Mouse (Mus musculus) hematopoietic stem cell, adult 5-6 weeks (primary cell): ENCODE results near the gene Chst3. TPM values are rescaled to one million over a fixed set of nuclear protein-coding genes. Genes with fewer than 3 reads are reported as not detected.
"Not testable (repeated sequence)": the region's sequence is repeated elsewhere in the genome, so short reads cannot be mapped to it uniquely, and the experiment has no call there.

ENCODE experiments used
- ATAC-seq, 2 experiments: fragments of 125-278 bp in 1 of 2; replicated peaks in 1 of 2; 2 replicates each; pipeline ENCODE4 v1.8.0; 2016 to 2017; ENCODE audit warnings: inconsistent platforms in 2 of 2, mild to moderate bottlenecking in 2 of 2, moderate number of reproducible peaks in 2 of 2, low read depth in 1 of 2, moderate TSS enrichment in 1 of 2; ENCODE audit not compliant: low FRiP score in 2 of 2, poor library complexity in 2 of 2, severe bottlenecking in 2 of 2, insufficient read depth in 1 of 2, low TSS enrichment in 1 of 2
- total RNA-seq: library from RNA; stranded (forward); fragments of 172-1452, 232-1000 nt; gene quantifications from 2 replicates; pipeline ENCODE4 v1.2.3, GENCODE M21; 2017

Gene Chst3
- total RNA-seq, 1 experiment from 2014 or later = 0.10 TPM

DNA sequence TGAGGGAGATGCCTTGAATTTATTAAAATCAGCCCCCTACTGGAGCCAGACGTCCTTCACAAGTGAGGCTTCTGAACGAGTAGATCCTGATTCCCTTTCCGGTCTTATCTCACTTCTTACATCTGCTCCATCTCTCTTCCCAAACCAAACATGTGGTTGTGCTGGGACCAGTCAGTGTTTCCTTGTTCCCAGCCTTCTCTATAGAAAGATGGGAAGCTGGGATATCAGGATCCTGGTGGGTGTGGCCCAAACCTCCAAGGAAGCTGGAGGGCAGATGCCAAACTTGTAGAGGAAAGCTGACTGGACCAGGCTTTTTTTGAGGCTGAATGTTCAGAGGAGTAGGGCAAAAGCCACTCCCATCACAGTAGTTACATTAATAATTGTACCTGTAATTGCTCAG is 44.6 kb downstream of the Chst3 start:
- ATAC-seq = no peak

DNA sequence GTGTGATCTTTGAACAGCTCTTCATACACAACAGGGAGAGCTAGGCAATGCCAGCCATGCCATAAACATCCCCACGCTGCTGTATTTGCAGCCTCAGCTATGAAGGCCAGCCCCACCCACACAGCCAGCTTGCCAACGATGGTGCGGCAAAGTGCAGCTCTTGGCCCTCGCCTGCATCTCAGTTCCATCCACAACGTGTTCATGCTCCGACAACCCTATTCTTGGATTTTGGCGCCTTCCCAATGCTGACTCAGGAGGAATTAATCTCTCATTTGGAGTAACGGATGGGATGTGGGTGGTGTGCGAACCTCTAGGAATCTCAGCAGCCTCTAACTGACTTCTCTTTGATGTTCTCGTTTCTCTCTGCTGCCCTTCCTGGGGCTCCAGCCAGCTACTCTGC is 46.0 kb downstream of the Chst3 start:
- no peak for ATAC-seq

DNA sequence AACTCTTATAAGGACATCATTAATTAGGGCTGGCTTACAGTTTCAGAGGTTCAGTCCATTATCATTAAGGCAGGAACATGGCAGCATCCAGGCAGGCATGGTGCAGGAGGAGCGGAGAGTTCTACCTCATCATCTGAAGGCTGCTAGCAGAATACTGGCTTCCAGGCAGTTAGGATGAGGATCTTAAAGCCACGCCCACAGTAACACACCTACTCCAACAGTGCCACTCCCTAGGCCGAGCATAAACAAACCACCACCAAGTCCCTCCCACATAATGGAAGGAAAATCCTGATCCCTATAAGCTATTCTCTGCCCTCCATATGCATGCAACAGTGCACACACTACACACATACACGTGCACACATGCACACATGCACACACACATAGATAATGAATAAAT is 46.8 kb downstream of the Chst3 start:
- no peak for ATAC-seq

DNA sequence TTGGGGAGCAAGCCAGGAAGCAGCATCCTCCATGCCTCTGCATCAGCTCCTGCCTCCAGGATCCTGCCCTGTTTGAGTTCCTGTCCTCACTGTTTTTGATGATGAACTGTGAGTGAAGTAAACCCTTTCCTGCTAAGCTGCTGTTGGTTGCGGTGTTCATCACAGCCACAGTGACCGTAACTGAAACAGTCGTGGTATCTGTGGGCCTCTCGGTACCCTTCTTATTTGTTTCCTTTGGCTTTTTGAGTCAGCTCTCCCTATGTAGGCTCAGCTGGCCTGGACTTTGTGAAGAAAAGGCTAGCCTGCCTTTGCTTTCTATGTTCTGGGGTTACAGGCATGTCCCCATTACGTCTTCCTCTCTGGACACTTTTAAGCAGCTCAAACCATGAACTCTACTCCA is 47.7 kb downstream of the Chst3 start:
- no peak for ATAC-seq

DNA sequence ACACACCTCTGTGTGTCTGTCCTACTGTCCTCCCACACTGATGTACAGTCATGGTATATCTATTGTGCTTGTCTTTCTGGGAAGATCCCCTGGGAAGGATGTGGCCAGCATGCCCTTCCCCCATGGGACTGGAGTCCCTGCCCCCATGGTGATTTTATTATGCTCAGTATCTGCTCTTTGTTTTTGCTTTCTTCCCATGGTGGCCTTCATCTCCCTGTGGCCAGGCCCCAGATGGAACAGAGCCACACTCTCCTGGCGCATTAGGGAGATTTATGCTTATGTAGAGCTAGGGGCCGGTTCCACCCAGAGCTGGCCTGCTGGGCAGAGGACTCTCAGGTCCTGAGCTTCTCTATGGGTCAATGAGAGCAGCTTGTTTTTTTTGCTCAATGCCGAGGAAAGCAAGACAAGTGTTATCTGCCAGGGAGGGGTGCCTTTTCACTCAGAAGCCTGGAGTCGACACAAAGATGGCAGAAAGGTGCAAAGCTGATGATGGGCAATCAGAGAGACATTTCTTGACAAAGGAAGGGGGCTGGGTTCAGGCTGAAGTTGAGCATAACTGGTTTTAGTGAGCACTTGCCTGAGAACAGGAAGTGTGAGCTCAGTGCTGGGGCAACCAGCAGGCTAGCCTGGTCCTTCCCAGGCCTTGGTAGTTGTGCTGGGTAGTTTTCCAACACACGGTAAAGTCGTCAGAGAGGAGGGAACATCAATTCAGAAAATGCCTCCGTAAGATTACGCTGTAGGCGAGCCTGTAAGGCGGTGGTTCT is 48.6 kb downstream of the Chst3 start:
- no peak for ATAC-seq

DNA sequence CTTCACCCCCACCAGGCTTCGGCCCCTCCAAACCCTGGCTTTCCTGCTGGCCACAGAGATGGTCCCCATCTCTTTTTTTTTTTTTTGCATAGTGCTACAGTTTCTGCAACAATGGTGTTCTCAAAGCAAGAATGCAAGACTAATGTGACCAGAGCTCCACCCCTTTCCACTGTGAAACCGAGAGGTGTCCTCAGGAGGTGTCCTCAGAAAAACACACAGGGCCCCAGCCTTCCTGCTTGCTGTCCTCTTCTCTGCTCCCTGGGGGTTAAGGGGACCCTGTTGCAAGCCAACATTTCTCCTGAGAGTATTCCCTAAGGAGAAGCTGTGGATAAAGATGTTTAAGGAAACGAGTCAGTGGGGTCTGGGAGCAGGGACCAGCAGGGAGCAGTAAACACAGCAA is 50.1 kb downstream of the Chst3 start:
- ATAC-seq = no peak

DNA sequence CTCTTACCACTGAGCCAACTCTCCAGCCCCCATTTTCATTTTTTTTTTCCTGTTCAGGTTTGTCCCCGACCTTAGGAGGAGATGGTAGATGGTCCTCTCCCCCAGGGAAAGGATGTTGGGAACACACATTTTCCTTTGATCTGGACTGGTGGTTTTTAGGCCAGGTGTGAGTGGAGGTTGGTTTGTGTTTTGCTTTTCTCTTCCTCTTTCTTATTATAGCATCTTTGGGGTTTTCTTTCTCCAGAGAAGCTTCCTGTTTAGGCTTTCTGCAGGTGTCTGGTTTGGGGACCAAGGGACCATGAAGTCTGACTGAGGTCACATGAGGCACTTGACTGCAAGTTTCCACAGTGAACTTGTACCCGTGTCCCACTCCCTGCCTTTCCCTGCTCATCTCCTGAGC is 50.8 kb downstream of the Chst3 start:
- no peak for ATAC-seq

DNA sequence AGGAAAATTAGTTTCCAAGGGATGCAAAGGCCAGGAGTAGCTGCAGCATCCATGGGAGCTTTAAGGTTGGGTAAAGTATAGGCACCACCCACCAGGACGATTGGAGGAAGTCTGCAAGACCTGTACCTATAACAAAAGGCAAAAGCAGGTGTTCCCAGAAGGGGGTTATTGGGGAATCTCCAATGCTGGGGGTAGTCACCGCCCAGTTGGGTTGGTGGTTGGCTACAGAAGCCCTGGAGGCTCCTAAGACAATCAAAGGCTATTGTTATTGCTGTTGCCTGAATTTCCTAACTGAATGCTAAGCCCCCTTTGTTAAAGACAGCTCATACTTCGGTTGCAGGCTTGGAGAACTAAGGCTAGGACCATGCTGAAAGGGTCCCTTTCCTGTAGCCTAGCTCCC is 53.0 kb downstream of the Chst3 start:
- ATAC-seq = no peak

DNA sequence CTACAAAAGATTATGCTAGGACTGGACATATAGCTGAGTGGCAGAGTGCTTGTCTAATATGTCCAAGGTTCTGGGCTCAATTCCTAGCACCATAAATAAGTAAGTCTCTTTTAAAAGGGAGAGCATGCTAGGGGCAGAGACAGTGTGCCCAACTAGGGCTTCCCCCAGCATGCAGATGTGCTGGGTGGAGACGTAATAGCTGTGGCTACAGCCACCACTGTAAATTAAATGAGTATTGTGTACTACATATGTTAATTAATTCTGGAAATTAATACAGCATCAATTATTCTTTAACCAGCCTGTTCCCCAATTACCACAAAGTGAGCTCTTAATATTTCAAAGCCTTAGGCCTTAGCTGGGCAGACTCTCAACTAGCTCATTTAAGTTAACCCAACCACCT is 54.2 kb downstream of the Chst3 start:
- ATAC-seq = no peak

DNA sequence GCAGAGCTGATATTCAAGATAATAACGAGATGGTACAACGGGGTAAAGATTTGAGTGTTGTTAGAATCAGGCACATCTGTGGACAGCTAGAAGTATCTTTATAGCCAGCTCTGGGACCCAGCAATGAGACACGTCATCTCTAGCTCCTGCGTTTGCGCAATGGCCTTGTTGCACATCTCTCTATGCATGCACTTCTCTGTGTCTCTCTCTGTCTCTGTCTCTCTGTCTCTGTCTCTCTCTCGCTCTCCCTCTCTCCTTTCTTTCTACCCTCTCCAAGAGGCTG is 56.1 kb downstream of the Chst3 start:
- no peak for ATAC-seq

DNA sequence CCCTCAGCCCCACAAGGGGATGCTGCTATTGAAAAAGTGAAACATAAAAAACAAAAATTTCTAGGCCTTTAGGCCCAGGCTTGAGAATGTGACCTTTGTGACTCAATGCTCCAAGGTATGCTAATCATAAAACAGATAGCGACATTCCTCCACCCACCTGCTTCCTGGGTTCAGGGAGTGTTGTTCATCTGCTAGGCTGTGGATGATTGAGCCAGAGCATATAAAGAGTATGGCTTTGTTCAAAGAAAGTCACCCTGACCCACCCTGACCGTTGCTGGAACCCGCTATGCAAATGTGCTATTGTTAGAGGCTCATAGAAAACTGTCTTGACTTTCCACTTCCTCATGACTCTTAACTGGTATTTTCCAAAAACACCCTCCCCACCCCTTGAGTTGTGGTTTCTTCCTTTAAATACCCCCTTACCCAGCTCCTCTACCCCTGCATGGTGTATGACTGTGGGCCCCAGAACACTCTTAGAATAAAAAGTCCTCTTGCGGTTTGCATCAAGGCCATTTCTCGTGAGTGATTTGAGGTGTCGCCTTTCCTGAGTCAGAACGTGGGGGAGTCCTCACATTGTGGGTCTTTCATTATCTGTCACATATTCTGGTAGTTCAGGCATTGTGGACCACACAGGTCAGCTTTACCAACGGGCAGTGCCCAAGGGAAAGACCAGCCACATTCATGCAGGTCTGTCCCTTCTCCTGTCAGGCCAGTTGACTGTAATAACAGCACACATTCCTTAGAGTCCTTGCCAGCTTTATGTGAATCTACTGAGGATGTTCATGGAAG is 56.7 kb downstream of the Chst3 start:
- ATAC-seq = not testable (repeated sequence)

DNA sequence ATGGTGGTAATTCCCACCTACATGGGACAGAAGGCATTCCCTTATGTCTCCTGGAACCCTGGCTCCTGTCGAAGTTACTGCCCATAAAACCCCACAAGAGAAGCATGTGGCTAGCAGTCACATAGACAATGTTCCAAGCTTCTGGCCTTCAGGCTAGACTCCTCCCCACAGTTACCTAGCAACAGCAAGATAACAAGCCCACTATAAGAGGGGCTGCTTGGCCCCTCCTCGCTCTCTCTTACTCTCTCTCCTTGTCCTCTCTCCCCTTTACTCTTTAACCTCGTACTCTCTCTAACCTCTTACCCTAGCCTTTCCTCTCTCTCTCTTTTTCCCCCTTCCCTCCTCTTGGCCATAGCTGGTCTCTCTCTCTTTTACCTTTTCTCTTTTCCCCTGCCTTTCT is 57.7 kb downstream of the Chst3 start:
- ATAC-seq = not testable (repeated sequence)

DNA sequence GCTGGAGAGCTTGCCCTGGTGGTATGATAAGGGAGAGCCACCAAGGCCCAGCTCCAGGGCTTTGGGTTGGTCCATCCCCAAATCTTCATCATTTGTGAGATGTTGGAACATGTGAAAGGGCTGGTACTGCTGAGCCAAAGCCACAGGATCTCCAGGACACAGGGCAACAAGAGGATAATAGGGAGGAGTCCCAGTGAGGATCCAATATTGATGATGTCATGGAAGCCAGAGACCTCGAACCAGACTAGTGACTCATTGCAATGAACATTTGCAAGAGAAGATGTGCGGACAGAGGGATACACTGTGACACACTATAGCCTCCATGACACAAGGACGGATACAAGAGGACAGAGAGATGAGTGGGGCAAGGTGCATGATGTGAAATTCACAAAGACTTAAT is 60.9 kb downstream of the Chst3 start:
- no peak for ATAC-seq

DNA sequence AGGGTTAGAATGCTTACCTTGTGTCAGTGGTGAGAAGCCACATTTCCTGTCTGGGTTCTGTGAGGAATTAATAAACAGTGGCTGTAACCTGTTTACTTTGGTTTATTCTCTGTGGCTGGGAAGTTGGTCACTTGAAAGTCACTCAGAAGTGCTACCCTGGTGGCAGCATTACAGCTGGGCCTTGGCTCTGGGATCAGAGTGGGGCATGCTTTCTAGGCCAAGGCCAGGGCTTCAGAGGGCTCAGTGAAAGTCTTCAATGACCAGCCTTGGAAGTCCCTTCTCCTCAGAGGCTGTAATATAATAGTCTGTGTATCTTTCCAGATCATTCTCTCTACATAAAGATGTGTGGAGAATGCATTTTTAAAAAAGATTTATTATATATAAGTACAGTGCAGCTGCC is 63.0 kb downstream of the Chst3 start:
- no peak for ATAC-seq

DNA sequence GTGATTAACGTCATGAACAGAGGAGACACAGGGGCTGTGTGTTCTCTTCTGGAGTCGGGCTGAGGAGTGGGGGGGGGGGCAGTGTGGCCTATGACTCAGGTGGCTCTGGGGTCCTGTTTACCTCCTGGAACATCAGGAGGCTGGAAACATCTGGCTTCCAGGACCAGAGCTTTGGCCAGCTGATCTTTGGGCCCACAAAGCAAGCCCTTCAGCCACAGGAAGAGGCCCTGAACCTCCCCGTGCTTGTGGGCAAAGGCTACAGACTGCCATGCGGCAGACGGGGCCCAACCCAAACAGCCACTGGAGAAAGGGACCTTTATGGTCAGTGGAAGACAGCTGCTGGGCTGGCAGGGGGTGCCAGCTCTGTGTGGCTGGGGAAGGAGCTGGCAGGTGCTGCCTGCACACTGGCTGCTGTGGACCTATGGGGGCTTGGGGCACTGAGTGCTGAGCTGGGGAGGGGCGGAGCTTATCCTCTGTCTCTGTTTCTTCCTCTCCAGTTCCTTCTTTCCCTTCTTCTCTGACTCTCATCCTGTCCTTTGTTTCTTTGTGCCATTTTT is 67.9 kb downstream of the Chst3 start:
- peak; percentile 22 to 52; a peak in 2 of 4 replicates for ATAC-seq

DNA sequence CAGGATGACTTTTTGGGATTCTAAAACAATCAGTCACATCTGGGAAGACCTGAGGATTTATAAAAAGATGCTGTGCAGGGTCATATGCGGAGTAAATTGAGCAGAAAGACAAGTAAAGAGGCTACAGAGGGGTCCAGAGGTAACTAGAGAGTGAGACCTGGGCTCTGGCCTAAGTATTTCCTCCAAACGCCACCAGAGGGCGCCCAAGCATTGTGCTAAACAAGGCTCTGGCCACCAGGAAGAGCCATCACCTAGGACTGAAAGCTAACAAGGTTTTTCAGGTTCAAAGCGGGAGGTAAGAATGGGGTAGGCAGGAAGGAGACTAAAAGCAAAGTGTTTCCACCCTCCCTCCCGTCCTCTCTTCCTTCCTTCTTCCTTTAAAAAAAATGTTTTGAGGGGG is 71.0 kb downstream of the Chst3 start:
- ATAC-seq = peak; percentile 73 to 83

DNA sequence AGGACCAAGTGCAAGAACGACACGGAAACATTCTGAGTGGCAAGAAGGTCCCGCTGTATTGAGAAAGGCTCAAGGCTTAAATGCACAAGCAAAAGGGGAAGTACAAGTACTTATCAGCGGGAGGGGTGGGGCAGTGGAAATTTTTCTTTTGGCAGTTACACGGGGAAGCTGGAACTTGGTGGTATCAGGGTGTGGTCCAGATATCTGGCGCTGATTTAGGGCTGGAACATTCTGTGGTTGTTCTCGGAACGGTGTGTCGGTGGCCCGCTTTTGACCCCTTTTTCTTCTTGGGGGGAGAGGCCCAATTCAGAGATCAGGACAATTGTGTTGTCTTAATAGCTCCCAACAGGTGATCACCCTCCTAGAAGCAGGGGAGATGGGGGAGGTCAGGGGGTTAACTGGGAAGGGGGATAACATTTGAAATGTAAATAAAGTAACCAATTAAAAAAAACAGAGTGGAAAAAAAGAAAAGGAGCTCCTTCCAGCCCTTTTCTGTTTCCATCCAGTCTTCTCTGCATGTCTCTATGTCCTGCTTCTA is 71.5 kb downstream of the Chst3 start:
- ATAC-seq = not testable (repeated sequence)

DNA sequence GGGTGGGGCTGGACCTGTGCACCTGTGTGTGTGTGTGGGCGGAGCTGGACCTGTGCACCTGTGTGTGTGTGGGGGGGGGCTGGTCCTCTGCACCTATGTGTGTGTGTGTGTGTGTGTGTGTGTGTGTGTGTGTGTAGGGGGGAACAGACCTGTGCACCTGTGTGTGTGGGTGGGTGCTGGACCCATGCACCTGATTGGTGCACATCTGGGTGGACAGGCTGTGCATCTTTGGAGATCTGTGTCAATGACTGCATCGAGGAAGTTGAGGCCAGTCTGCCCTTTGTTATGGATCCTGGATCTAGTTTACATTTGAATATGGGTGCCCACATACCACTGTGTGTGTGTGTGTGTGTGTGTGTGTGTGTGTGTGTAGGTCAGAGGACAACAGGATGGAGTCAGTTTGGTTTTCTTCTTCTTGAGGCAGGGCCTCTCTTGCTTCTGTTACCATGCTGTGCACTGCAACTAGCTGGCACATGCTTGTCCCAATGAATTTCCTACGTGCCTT is 77.4 kb downstream of the Chst3 start:
- ATAC-seq = no peak
